Mouse (Mus musculus) kidney, postnatal 14 days (tissue): ENCODE results near the gene Dnmt1.

Source experiments
- DNase-seq: peaks from one replicate; pipeline ENCODE4 v3.0.0; 2022; ENCODE audit warnings: mixed read lengths

Gene Dnmt1

GRCm38 (mm10) chr9:20976216-20976960 lies 16.7 kb upstream of the Dnmt1 start, which contains the start of gene S1pr2:
Gene S1pr2, minus strand, starts transcription at chr9:20976781.
- peak; percentile 88 for DNase-seq

- peak; percentile 67 for DNase-seq
These were observed 15.9 kb upstream of the Dnmt1 start for GRCm38 (mm10) chr9:20975431-20976215.

- DNase-seq = peak; percentile 57
These were observed 14.0 kb upstream of the Dnmt1 start for GRCm38 (mm10) chr9:20973682-20974075.

GRCm38 (mm10) chr9:20973001-20973681 lies 13.5 kb upstream of the Dnmt1 start:
- peak; percentile 43 for DNase-seq

- DNase-seq = peak; percentile 73
These were observed 12.7 kb upstream of the Dnmt1 start for GRCm38 (mm10) chr9:20972141-20972992.

GRCm38 (mm10) chr9:20971751-20972140 lies 12.1 kb upstream of the Dnmt1 start:
- DNase-seq = peak; percentile 22

- DNase-seq = no peak
These were observed 7.1 kb upstream of the Dnmt1 start for GRCm38 (mm10) chr9:20966747-20967146.

- DNase-seq = no peak
These were observed 6.3 kb upstream of the Dnmt1 start for GRCm38 (mm10) chr9:20966008-20966407.

GRCm38 (mm10) chr9:20965606-20966005 lies 5.9 kb upstream of the Dnmt1 start:
- DNase-seq = no peak

- DNase-seq = no peak
These were observed 1.9 kb upstream of the Dnmt1 start for GRCm38 (mm10) chr9:20961557-20961956.

GRCm38 (mm10) chr9:20956989-20957388 lies 2.7 kb downstream of the Dnmt1 start:
- DNase-seq = no peak

GRCm38 (mm10) chr9:20952520-20953227 lies 7.0 kb downstream of the Dnmt1 start:
- peak; percentile 98 for DNase-seq

GRCm38 (mm10) chr9:20951966-20952519 lies 7.6 kb downstream of the Dnmt1 start:
- no peak for DNase-seq

GRCm38 (mm10) chr9:20951441-20951840 lies 8.2 kb downstream of the Dnmt1 start:
- DNase-seq = peak; percentile 42

- DNase-seq = no peak
These were observed 9.3 kb downstream of the Dnmt1 start for GRCm38 (mm10) chr9:20950419-20950818.

GRCm38 (mm10) chr9:20946066-20946880 lies 13.4 kb downstream of the Dnmt1 start:
- DNase-seq = no peak

GRCm38 (mm10) chr9:20944697-20945370 lies 14.9 kb downstream of the Dnmt1 start:
- DNase-seq = no peak

- DNase-seq = no peak
These were observed 15.8 kb downstream of the Dnmt1 start for GRCm38 (mm10) chr9:20943911-20944310.

- DNase-seq = no peak
These were observed 16.3 kb downstream of the Dnmt1 start for GRCm38 (mm10) chr9:20943396-20943795.

GRCm38 (mm10) chr9:20923258-20923657 lies 36.4 kb downstream of the Dnmt1 start:
- no peak for DNase-seq
